Mouse (Mus musculus) ES-E14 (cell line): ENCODE data around the gene I830077J02Rik. TPM values are rescaled to one million over a fixed set of nuclear protein-coding genes. Genes with fewer than 3 reads are reported as not detected.

Experiments
- DNase-seq: peaks from one replicate; pipeline ENCODE4 v3.0.0-alpha.2; 2013; ENCODE audit warnings: low read depth, low spot score
- H3K27ac ChIP-seq: 2 replicates; pipeline ENCODE4 v1.5.1; 2012; ENCODE audit warnings: low read depth, mild to moderate bottlenecking, low read length, moderate library complexity, mixed read lengths; ENCODE audit not compliant: poor library complexity, insufficient read depth, severe bottlenecking
- H3K36me3 ChIP-seq: 2 replicates; pipeline ENCODE4 v1.6.1; 2012; ENCODE audit warnings: mild to moderate bottlenecking, low read length, moderate library complexity, mixed read lengths; ENCODE audit not compliant: control insufficient read depth, poor library complexity, insufficient read depth, severe bottlenecking
- H3K4me1 ChIP-seq, 2 experiments: fragments of 150-350 bp in 1 of 2; sonication (generic) in 1 of 2; 2 replicates each; pipeline ENCODE4 v1.6.1; 2012; ENCODE audit warnings: low read length in 2 of 2, mild to moderate bottlenecking in 1 of 2, mixed read lengths in 1 of 2; ENCODE audit not compliant: control insufficient read depth in 2 of 2, insufficient read depth in 2 of 2, poor library complexity in 1 of 2
- H3K4me3 ChIP-seq, 2 experiments: fragments of 150-350 bp in 1 of 2; sonication (generic) in 1 of 2; 2 replicates each; pipeline ENCODE4 v1.5.1; 2012; ENCODE audit warnings: low read length in 2 of 2, low read depth in 1 of 2, mild to moderate bottlenecking in 1 of 2, mixed read lengths in 1 of 2; ENCODE audit not compliant: insufficient read depth in 1 of 2, poor library complexity in 1 of 2, severe bottlenecking in 1 of 2
- H3K9ac ChIP-seq: 2 replicates; pipeline ENCODE4 v1.6.1; 2012; ENCODE audit warnings: low read depth, mild to moderate bottlenecking, low read length, mixed read lengths; ENCODE audit not compliant: poor library complexity, insufficient read depth, severe bottlenecking
- H3K9me3 ChIP-seq: fragments of 150-350 bp; sonication (generic); 2 replicates; pipeline ENCODE4 v1.6.1; 2012; ENCODE audit warnings: low read depth, mild to moderate bottlenecking, low read length; ENCODE audit not compliant: control insufficient read depth, insufficient read depth
- CHD2 ChIP-seq: IDR thresholded peaks from 2 replicates; pipeline ENCODE4 v1.6.1; 2014; ENCODE audit warnings: mild to moderate bottlenecking, low read depth, low read length, inconsistent platforms
- HCFC1 ChIP-seq: IDR thresholded peaks from 2 replicates; pipeline ENCODE4 v1.6.1; 2012; ENCODE audit warnings: low read length, inconsistent platforms, borderline replicate concordance; ENCODE audit not compliant: insufficient read depth
- MAFK ChIP-seq: IDR thresholded peaks from 2 replicates; pipeline ENCODE4 v1.6.1; 2014; ENCODE audit warnings: mild to moderate bottlenecking, low read depth, low read length, inconsistent platforms; ENCODE audit not compliant: insufficient read depth
- ZC3H11A ChIP-seq: IDR thresholded peaks from 2 replicates; pipeline ENCODE4 v1.6.1; 2012; ENCODE audit warnings: low read depth, mild to moderate bottlenecking, inconsistent platforms, low read length, borderline replicate concordance
- ZNF384 ChIP-seq: IDR thresholded peaks from 2 replicates; pipeline ENCODE4 v1.6.1; 2012; ENCODE audit warnings: low read depth, low read length, inconsistent platforms
- in situ Hi-C, 2 experiments: fragments of 600-800 bp; cut with MboI; formaldehyde crosslinking; loops; one replicate each; pipeline ENCODE4 v1.15.1; 2025; ENCODE audit warnings: low sequenced_read_pairs in 2 of 2, inconsistent platforms in 1 of 2; ENCODE audit not compliant: unreplicated experiment in 2 of 2
- total RNA-seq: library from RNA; depleted of rRNA; stranded (reverse); fragments of 300-350 nt; gene quantifications from 2 replicates; pipeline ENCODE4 v1.2.3, GENCODE M21; 2012

I830077J02Rik gene
- total RNA-seq, 1 experiment = 0.54 TPM

DNA sequence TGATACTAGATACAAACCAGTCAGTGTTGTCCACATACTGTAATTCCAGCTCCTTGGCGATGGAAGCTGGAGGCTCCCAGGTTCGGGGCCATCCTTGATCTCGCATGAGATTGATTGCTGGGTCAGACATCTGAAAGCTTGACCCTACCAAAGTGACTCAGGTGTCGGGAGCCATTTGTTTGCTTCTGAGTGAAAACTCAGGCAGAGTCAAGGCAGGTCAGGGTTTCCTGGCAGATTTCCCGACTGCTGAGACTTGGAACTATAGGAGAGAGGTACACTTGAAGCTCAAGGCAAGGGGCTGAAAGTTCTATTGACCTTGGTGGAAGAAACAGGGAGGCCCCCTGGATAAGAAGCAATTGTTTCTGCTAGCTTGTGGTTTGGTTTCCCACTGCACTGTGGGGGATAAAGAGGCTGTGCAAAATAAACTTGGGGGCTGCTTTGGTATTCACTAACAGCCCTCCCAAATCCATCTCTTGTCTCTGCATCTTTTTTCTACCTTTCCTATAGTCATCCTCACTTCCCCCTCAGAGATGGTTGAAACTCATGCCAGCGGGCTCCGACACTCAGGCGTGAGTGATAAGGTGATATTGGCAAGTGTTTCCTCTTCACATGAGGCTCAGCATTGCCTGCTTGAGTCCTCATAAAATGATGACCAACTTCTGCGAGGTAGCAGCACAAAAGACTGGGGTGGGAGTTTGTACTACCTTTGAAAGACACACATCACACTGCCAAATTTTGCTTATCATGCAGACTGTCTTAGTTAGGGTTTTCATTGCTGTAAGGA is 20.2 kb downstream of the I830077J02Rik start:
- Histone ChIP-seq H3K36me3 (no peaks in the 10 kb centered on the region), H3K27ac (no peak overlapping the region), H3K9ac (no peak overlapping the region), H3K4me1 (no peaks in the 10 kb centered on the region), H3K4me3 (no peak overlapping the region), H3K9me3 (no peaks in the 10 kb centered on the region)
- TF ChIP-seq MAFK (no peak), CHD2 (no peak)
- in situ Hi-C loops = no loop called here
- DNase-seq = no peak

GRCm38 (mm10) chr3:105910519-105911190 is 21.8 kb downstream of the I830077J02Rik start:
- DNase-seq = no peak
- Histone ChIP-seq H3K4me3 (no peak overlapping the region), H3K36me3 (no peaks in the 10 kb centered on the region), H3K9me3 (no peaks in the 10 kb centered on the region), H3K4me1 (no peaks in the 10 kb centered on the region), H3K9ac (no peak overlapping the region), H3K27ac (no peak overlapping the region)
- TF ChIP-seq MAFK (no peak), CHD2 (no peak), ZNF384 (no peak), HCFC1 (no peak), ZC3H11A (no peak)
- in situ Hi-C loops = no loop called here

DNA sequence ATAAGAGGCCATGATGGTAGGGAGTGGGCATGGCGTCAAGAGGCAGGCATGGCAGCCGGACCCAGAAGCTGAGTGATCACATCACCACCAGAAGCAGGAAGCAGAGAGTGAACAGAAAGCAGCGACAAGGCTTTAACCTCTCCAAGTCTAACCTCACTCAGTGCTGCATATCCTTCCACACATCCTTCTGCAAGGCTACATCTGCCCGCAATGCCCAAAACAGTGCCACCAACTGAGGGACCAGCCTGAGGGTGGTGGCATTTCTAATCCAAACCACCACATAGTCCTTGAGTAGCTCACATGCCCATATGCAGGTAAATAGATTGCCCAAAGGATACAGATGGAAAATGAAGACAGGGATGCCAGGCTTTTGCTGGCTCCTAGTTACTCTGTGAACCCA is 23.5 kb downstream of the I830077J02Rik start:
- Histone ChIP-seq H3K4me3 (no peak overlapping the region), H3K27ac (no peak overlapping the region), H3K9me3 (no peaks in the 10 kb centered on the region), H3K36me3 (no peaks in the 10 kb centered on the region), H3K9ac (no peak overlapping the region), H3K4me1 (no peaks in the 10 kb centered on the region)
- DNase-seq = no peak
- in situ Hi-C loops = no loop called here
- TF ChIP-seq CHD2 = no peak
- no peak for TF ChIP-seq HCFC1
- TF ChIP-seq ZNF384 = no peak
- TF ChIP-seq MAFK = no peak
- TF ChIP-seq ZC3H11A = no peak

DNA sequence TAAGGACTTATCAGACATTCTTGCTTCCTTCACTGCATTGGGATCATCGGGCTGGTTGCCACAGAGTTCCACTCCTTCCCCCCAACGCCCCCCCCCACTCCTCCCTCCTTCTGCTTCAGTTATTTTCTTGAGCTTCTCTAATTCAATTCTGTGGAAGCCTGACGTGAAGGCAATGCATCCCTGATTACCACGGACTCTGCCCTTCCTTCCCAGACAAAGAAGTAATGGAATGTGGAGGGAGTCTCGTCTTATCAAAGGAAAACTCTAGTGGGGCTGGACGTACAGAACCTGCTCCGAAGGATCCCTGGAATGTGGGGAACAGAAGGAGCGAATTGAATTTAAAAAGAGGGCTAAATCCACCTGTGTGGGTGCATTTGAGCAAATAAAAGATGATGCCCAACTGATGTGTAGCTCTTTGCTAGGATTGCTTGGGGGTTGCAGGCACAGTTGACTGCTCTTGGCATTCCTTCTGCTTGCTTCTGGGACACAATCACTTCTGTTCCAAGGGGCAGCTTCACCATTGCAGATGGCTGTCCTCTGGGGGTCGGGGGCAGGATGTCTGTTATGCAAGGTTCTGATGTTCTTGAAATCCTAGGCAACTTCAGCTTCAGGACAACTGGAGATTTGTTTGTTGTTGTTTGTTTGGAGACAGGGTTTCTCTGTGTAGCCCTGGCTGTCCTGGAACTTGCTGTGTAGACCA is 24.4 kb downstream of the I830077J02Rik start:
- no peak for DNase-seq
- H3K9ac ChIP-seq = no peak overlapping the region
- in situ Hi-C loops = no loop called here
- no peak overlapping the region for H3K4me3 ChIP-seq
- H3K36me3 ChIP-seq = no peaks in the 10 kb centered on the region
- no peaks in the 10 kb centered on the region for H3K9me3 ChIP-seq
- TF ChIP-seq ZC3H11A (no peak), HCFC1 (no peak), MAFK (no peak), CHD2 (no peak), ZNF384 (no peak)
- no peaks in the 10 kb centered on the region for H3K4me1 ChIP-seq
- H3K27ac ChIP-seq = no peak overlapping the region
